Mouse (Mus musculus) neural tube, embryonic 11.5 days (tissue): ENCODE measurements around the gene H1foo. TPM values are rescaled to one million over a fixed set of nuclear protein-coding genes. Genes with fewer than 3 reads are reported as not detected.

ENCODE experiments used
- ATAC-seq: fragments of 200-750 bp; cut with Nextera tagmentation; 2 replicates; pipeline ENCODE4 v1.8.0; 2017; ENCODE audit warnings: moderate number of reproducible peaks, mild to moderate bottlenecking, moderate TSS enrichment, moderate library complexity; ENCODE audit not compliant: insufficient read depth, low FRiP score, low TSS enrichment
- DNase-seq: peaks from one replicate; pipeline ENCODE4 v3.0.0-alpha.2; 2015; ENCODE audit warnings: low spot score
- H3K27ac ChIP-seq: fragments of 300-500 bp; sonication (generic); 2 replicates; pipeline ENCODE4 v1.5.1; 2014; ENCODE audit warnings: low read depth, mild to moderate bottlenecking, low read length
- H3K27me3 ChIP-seq: fragments of 300-500 bp; sonication (generic); 2 replicates; pipeline ENCODE4 v1.6.1; 2014; ENCODE audit warnings: mild to moderate bottlenecking, low read length, mixed read lengths; ENCODE audit not compliant: control insufficient read depth, insufficient read depth
- H3K36me3 ChIP-seq: fragments of 300-500 bp; sonication (generic); 2 replicates; pipeline ENCODE4 v1.6.1; 2014; ENCODE audit warnings: mild to moderate bottlenecking, low read length, moderate library complexity, mixed read lengths; ENCODE audit not compliant: control insufficient read depth, insufficient read depth
- H3K4me1 ChIP-seq: fragments of 300-500 bp; sonication (generic); 2 replicates; pipeline ENCODE4 v1.6.1; 2014; ENCODE audit warnings: low read length, mixed read lengths; ENCODE audit not compliant: control insufficient read depth, insufficient read depth
- H3K4me2 ChIP-seq: fragments of 300-500 bp; sonication (generic); 2 replicates; pipeline ENCODE4 v1.6.1; 2014; ENCODE audit warnings: low read depth, mild to moderate bottlenecking, moderate library complexity
- H3K4me3 ChIP-seq: fragments of 300-500 bp; sonication (generic); 2 replicates; pipeline ENCODE4 v1.5.1; 2014; ENCODE audit warnings: low read depth, low read length
- H3K9ac ChIP-seq: fragments of 300-500 bp; sonication (generic); 2 replicates; pipeline ENCODE4 v1.6.1; 2014; ENCODE audit warnings: mild to moderate bottlenecking, low read length
- H3K9me3 ChIP-seq: fragments of 300-500 bp; sonication (generic); 2 replicates; pipeline ENCODE4 v1.6.1; 2016; ENCODE audit warnings: low read length; ENCODE audit not compliant: control insufficient read depth
- WGBS: fragments of 180-500 bp; shearing (Covaris S2); extraction: QIAGEN DNeasy Blood & Tissue Kit; methylation state at CpG from one replicate; pipeline ENCODE4 v1.1.7; 2014; 5-methylcytosine and 5-hydroxymethylcytosine counted together
- polyA plus RNA-seq: library from polyadenylated mRNA; unstranded; fragments of >200 nt; fragmentation: Nextera tagmentation; extraction: Ambion mirVana; gene quantifications from 2 replicates; pipeline ENCODE4 v1.2.1, GENCODE M21; 2014

The H1foo gene
- polyA plus RNA-seq, 1 experiment from 2014 or later = not detected

DNA sequence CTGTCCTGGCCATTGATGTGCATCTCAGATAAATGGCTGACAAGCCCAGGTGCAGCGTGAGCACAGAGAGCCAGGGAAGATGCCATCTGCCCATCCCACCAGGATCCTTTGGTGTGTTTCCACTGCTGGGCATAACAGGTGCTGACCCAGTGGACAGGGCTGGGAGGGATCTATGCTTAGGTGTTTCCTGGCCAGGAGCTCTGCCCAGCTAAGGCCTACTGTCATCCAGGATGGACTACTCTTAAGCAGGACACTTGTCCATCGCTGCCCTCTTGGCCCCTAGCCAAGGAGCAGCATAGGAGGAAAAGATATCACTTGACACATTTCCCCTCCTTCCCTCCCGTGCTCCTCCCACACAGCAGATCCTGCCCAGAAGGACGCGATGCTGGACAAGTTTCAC, 28.1 kb upstream of the H1foo start:
- ATAC-seq = no peak
- H3K9ac ChIP-seq = no peak overlapping the region
- 78% methylated on average over 5 of the region's 5 CpGs for WGBS

DNA sequence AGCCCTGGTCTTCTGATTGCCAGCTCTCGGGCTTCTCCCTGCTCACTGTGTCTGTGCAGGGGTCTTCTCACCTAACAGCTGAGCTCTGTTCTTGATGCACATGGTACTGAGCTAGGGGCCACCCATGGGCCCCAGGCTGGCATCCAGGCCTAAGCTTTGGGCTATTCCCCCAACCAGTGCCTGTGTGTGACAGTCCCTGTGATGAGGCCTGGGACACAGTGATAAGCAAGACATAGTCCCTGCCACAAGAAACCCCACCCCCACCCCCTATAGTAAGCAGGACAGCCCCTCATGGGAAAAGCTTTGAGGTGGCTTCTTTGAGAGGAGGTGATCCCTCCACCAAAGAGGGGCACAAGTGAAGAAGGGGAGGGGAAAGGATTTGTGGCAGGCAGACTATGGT, 26.1 kb upstream of the H1foo start:
- 94% methylated on average over 1 of the region's 1 CpGs for WGBS
- ATAC-seq (no peak), DNase-seq (no peak)
- H3K4me2 ChIP-seq = no peak overlapping the region
- H3K9ac ChIP-seq = no peak overlapping the region
- H3K4me3 ChIP-seq = no peak overlapping the region
- H3K4me1 ChIP-seq = no peaks in the 10 kb centered on the region
- H3K27me3 ChIP-seq = no peaks in the 10 kb centered on the region
- no peak overlapping the region for H3K27ac ChIP-seq
- H3K9me3 ChIP-seq = no peaks in the 10 kb centered on the region
- no peaks in the 10 kb centered on the region for H3K36me3 ChIP-seq

More for the DNA sequence above, 28.1 kb upstream of the H1foo start:
- Histone ChIP-seq H3K4me2 (no peak overlapping the region), H3K4me3 (no peak overlapping the region), H3K4me1 (no peaks in the 10 kb centered on the region), H3K9me3 (no peaks in the 10 kb centered on the region), H3K27ac (no peak overlapping the region), H3K27me3 (no peaks in the 10 kb centered on the region), H3K36me3 (no peaks in the 10 kb centered on the region)
- DNase-seq = no peak

GRCm38 (mm10) chr6:115919876-115920275, 24.9 kb upstream of the H1foo start:
- Histone ChIP-seq H3K4me3 (no peak overlapping the region), H3K4me1 (no peaks in the 10 kb centered on the region), H3K9me3 (no peaks in the 10 kb centered on the region), H3K9ac (no peak overlapping the region), H3K27ac (no peak overlapping the region), H3K27me3 (no peaks in the 10 kb centered on the region), H3K4me2 (no peak overlapping the region), H3K36me3 (no peaks in the 10 kb centered on the region)
- ATAC-seq (no peak), DNase-seq (no peak)
- 89% methylated on average over 5 of the region's 5 CpGs for WGBS

GRCm38 (mm10) chr6:115924829-115925228, 19.9 kb upstream of the H1foo start:
- H3K4me3 ChIP-seq = no peak overlapping the region
- 51% methylated on average over 6 of the region's 6 CpGs for WGBS
- H3K9me3 ChIP-seq = no peaks in the 10 kb centered on the region
- H3K27me3 ChIP-seq = no peaks in the 10 kb centered on the region
- no peaks in the 10 kb centered on the region for H3K36me3 ChIP-seq
- no peak overlapping the region for H3K9ac ChIP-seq
- H3K27ac ChIP-seq = no peak overlapping the region
- H3K4me2 ChIP-seq = no peak overlapping the region
- no peak for ATAC-seq
- no peaks in the 10 kb centered on the region for H3K4me1 ChIP-seq
- no peak for DNase-seq

GRCm38 (mm10) chr6:115926416-115926815, 18.3 kb upstream of the H1foo start:
- Histone ChIP-seq H3K4me3 (no peak overlapping the region), H3K4me1 (no peaks in the 10 kb centered on the region), H3K36me3 (no peaks in the 10 kb centered on the region), H3K27me3 (no peaks in the 10 kb centered on the region), H3K9ac (no peak overlapping the region), H3K4me2 (no peak overlapping the region), H3K9me3 (no peaks in the 10 kb centered on the region), H3K27ac (no peak overlapping the region)
- 88% methylated on average over 10 of the region's 10 CpGs for WGBS
- DNase-seq = no peak
- no peak for ATAC-seq

DNA sequence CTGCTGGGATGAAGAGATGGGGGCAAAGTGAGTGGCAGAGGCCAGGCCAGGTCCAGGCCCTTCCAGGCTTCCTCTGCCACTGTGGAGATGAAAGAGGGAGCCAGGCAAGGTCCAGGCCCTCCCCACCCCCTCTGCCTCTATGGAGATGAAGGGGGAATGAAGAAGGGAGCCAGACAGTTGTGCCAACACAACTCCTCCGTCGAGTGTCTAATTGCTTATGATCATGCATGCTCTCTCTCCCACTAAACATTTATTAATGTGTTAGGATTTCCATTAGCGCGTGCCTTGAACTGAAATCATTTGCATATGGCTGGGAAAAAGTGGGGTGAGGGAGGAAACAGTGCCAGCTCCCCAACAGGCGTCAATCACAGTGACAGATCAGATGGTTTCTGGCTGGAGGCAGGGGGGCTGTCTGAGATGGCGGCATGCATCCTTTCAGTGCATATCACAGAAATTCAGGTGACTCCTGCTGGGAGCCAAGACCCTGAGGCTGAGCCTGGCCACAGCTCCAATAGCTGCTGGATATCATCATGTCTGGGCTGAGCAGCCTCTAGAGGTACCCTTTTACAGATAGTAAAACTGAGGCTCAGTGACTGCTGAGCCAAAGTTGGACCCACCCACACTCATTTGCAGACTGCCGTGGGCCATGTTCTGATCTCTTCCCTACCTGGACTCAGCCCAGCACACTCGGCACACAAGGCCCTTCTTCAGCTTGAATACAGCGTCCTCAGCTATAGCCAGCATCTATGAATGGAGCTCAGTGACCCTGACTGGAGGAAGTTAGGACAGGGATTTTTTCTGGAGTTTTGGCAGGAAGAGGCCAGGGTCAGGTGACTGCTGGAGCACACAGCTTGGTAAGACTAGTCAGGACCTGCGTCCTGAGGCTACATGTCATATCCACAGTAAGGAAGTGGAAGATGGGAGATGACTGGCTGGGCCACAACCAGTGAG, 17.2 kb upstream of the H1foo start:
- no peaks in the 10 kb centered on the region for H3K4me1 ChIP-seq
- H3K27me3 ChIP-seq = no peaks in the 10 kb centered on the region
- no peak overlapping the region for H3K4me3 ChIP-seq
- H3K27ac ChIP-seq = no peak overlapping the region
- no peaks in the 10 kb centered on the region for H3K36me3 ChIP-seq
- DNase-seq = no peak
- 80% methylated on average over 10 of the region's 10 CpGs for WGBS
- H3K9me3 ChIP-seq = no peaks in the 10 kb centered on the region
- no peak overlapping the region for H3K4me2 ChIP-seq
- H3K9ac ChIP-seq = no peak overlapping the region
- ATAC-seq = no peak

- ATAC-seq = no peak
These were observed 14.7 kb upstream of the H1foo start for GRCm38 (mm10) chr6:115930018-115930417.

DNA sequence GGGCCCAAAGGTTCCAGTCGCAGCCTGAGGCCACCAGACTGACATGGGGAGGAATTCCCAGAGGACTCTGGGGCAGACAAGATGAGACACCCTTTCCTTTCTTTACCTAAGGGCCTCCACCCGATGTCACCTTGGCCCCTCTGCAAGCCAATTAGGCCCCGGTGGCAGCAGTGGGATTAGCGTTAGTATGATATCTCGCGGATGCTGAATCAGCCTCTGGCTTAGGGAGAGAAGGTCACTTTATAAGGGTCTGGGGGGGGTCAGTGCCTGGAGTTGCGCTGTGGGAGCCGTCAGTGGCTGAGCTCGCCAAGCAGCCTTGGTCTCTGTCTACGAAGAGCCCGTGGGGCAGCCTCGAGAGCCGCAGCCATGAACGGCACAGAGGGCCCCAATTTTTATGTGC, 13.1 kb upstream of the H1foo start, which contains the start of gene Rho:
Gene Rho (plus strand): TSS at position 110 of the 400 bp plus-strand sequence.
- Histone ChIP-seq H3K27ac (no peak within 1 kb of the TSS), H3K4me1 (no peaks in the 10 kb centered on the region), H3K9ac (no peak within 1 kb of the TSS), H3K36me3 (no peaks in the 10 kb centered on the region), H3K4me3 (no peak within 1 kb of the TSS), H3K4me2 (no peak within 1 kb of the TSS), H3K9me3 (no peaks in the 10 kb centered on the region), H3K27me3 (no peaks in the 10 kb centered on the region)
- 88% methylated on average over 14 of the region's 14 CpGs for WGBS
- ATAC-seq (no peak), DNase-seq (no peak)

More at GRCm38 (mm10) chr6:115930018-115930417, 14.7 kb upstream of the H1foo start:
- H3K27ac ChIP-seq = no peak overlapping the region
- H3K4me1 ChIP-seq = no peaks in the 10 kb centered on the region
- no peak overlapping the region for H3K4me2 ChIP-seq
- no peak for DNase-seq
- H3K27me3 ChIP-seq = no peaks in the 10 kb centered on the region
- H3K4me3 ChIP-seq = no peak overlapping the region
- no peaks in the 10 kb centered on the region for H3K9me3 ChIP-seq
- H3K36me3 ChIP-seq = no peaks in the 10 kb centered on the region
- H3K9ac ChIP-seq = no peak overlapping the region
- WGBS = 72% methylated on average over 5 of the region's 5 CpGs

DNA sequence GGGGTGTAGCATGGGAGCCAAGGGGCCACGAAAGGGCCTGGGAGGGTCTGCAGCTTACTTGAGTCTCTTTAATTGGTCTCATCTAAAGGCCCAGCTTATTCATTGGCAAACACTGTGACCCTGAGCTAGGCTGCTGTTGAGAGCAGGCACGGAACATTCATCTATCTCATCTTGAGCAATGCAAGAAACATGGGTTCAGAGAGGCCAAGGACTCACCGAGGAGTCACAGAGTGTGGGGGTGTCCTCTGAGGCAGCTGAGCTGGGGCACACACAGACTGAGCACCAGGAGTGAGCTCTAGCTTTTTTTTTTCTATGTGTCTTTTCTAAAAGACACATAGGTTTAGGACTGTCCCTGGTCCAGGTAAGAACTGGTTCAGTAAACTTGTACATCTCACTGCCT, 12.3 kb upstream of the H1foo start:
- H3K9ac ChIP-seq = no peak overlapping the region
- H3K9me3 ChIP-seq = no peaks in the 10 kb centered on the region
- no peak overlapping the region for H3K4me3 ChIP-seq
- no peak for DNase-seq
- H3K4me1 ChIP-seq = no peaks in the 10 kb centered on the region
- 88% methylated on average over 3 of the region's 3 CpGs for WGBS
- no peak overlapping the region for H3K27ac ChIP-seq
- no peaks in the 10 kb centered on the region for H3K36me3 ChIP-seq
- no peak for ATAC-seq
- H3K27me3 ChIP-seq = no peaks in the 10 kb centered on the region
- no peak overlapping the region for H3K4me2 ChIP-seq
